Mouse (Mus musculus) gastrocnemius, postnatal 36 days (tissue): Measurements from ENCODE around the gene Ddx27. TPM values are rescaled to one million over a fixed set of nuclear protein-coding genes. Genes with fewer than 3 reads are reported as not detected.

Experiments
- DNase-seq, 2 experiments: peaks; one replicate each; pipeline ENCODE4 v3.0.0; 2022
- intact Hi-C: fragments of 180-260 bp; cut with DNase I; formaldehyde crosslinking; loops from one replicate; pipeline ENCODE4 v1.15.1; 2025
- total RNA-seq, 2 experiments: library from RNA; stranded (reverse); gene quantifications; 2 replicates each; pipeline ENCODE4 v1.2.3; 2021

Gene Ddx27
- total RNA-seq, 2 experiments from 2014 or later: 6.1 to 8.3 TPM

DNA sequence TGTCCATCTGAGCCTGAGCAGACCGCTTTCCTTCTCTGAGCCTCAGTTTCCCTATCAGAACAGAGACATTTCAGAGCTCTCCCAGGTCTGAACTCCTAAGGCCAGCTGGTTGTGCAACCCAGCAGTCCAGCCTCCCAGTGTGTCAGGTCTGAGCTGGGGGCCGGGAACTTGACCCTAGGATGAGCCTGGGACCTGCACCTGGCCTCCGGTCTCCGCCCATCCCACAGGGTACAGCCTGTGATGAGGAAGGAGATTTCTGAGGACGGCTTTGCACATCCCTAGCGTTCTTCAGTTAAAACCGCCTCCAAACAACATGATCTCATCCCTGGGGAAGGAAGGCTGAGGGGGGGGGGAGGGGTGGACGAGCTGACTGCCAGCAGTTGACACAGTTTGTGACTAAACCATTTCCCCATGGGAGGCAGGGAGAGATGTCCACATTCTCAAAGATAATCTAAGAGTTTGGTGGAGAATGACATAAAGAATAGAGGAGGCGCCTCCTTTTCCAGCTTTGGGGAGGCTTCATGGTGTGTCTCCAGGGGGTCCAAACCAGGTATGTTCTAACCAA, 64.0 kb downstream of the Ddx27 start:
- intact Hi-C loops: no loop called here
- DNase-seq: no peak

GRCm38 (mm10) chr2:167079535-167080257, 64.7 kb downstream of the Ddx27 start:
- intact Hi-C loops: no loop called here
- DNase-seq: peak; percentile 55 to 73

DNA sequence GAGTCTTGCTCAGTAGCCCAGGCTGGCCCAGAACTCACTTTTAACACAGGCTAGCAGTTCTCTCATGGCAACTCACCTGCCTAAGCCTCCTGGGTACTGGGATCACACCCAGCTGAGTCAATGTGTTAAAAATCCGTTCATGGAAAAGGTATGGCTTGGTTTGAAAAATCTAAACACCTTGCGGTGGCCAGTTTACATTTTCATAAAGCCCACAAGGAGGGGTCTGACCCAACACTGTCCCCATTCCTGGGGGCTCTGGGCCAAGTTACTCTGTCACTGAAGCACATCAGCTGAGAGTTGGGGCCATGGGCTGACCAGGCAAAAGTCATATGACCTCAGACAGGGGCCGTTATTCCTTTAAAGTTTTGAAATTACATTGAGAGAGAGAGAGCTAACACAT, 65.4 kb downstream of the Ddx27 start:
- intact Hi-C loops: no loop called here
- no peak for DNase-seq

- no peak for DNase-seq
- intact Hi-C loops: no loop called here
Observed at GRCm38 (mm10) chr2:167081135-167081534, 66.1 kb downstream of the Ddx27 start.

- intact Hi-C loops: no loop called here
- DNase-seq: no peak
Observed at GRCm38 (mm10) chr2:167081639-167082038, 66.6 kb downstream of the Ddx27 start.

Other genes starting within 250 kb of the Ddx27 start
- gene Trp53rkb, start 222.7 kb upstream of the Ddx27 start, total RNA-seq: 1 to 10 TPM; 2.6 to 2.8 TPM
- gene Arfgef2, start 209.6 kb upstream of the Ddx27 start, total RNA-seq: 10 to 100 TPM; 24.3 to 27.5 TPM
- gene Cse1l, start 109.2 kb upstream of the Ddx27 start, total RNA-seq: 10 to 100 TPM; 46.2 to 50.9 TPM
- gene Stau1, start 18.9 kb upstream of the Ddx27 start, total RNA-seq: 10 to 100 TPM; 30.9 to 33.6 TPM
- 10 to 100 TPM; 19.0 to 20.7 TPM for gene Znfx1, start 47.8 kb downstream of the Ddx27 start, total RNA-seq
- gene Kcnb1, start 175.0 kb downstream of the Ddx27 start, total RNA-seq: 10 to 100 TPM; 23.3 to 28.2 TPM
- 1 to 10 TPM; 3.4 to 3.7 TPM for gene Ptgis, start 225.4 kb downstream of the Ddx27 start, total RNA-seq